Mouse (Mus musculus) spleen, postnatal 36 days (tissue): ENCODE measurements around the gene Plekho2.
A peak's percentile ranks its signal among the peaks of the same experiment; 100 is the strongest.

Experiments used
- DNase-seq, 2 experiments: peaks; one replicate each; pipeline ENCODE4 v3.0.0; 2022; ENCODE audit warnings: low spot score in 2 of 2, mixed read lengths in 1 of 2

The Plekho2 gene

DNA sequence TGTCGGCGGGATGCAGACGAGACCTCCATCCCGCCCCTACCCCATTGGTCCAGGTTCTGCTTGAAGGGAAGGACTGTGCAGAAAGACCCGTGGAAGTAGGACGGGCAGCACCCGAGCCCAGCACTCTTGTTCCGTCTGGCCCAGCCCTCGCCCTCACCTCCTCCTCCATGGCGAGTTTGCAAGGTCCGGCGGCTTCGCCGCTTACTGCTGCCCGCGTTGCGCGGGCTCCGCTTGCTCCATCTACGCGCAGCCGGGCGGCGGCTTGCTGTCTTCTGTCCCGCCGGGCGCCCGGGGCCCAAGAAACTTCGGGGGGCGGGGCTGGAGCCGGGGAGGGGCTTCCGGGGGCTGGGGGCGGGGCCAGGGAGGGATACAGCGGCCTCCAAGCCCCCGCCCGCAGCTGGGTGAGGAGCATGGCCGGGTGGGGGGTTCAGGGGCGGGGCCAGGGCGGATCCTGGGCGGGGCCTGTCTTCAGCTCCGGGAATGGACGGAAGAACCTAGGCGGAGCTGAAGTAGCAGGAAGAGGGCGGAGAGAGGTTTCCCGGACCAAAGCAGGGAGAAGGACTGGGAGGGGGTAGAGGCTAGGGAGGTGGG is at the start of gene Plekho2:
TSS of gene Plekho2 (minus strand) at position 260 of the 591 bp plus-strand sequence.
- peak; percentile 94 for DNase-seq

DNA sequence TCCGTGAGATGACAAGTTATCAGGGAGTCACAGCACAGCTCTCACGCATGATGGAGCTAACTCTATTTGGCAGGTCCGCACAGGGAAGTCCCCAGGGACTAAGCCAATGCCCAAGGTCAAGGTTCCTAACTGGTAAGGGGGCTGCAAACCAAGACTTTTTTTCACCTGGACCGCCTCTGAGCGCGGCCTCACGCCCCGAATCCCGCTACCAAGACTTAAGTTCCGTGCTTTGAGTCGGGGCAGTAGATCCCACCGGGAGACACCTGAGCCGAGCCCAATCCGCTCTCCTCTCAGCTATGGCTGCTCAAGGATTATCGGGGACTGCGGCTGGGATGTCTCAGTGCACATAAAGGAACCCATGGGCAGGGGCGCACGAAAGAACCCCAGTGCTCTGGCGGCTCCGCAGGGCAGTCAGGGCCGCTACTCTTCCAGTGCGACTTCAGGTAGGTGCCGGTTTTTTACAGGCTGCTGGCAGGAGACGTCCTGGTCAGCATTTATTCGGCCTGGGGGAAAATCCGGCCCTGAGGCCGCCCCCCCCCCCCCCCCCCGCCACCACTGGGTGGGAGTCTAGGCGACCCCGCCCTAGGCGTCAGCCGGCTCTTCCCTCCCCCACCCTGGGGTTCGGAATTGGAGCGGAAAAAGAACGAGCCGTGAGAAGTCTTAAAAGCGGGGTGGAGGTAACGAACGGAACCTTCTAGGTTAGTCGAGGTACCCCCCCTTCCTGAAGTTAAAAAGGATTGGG is 49.4 kb upstream of the Plekho2 start, which contains the start of gene Rbpms2:
TSS of gene Rbpms2 (plus strand) at position 624 of the 742 bp plus-strand sequence.
- peak in 1 of 2 experiments; percentile 11 for DNase-seq

DNA sequence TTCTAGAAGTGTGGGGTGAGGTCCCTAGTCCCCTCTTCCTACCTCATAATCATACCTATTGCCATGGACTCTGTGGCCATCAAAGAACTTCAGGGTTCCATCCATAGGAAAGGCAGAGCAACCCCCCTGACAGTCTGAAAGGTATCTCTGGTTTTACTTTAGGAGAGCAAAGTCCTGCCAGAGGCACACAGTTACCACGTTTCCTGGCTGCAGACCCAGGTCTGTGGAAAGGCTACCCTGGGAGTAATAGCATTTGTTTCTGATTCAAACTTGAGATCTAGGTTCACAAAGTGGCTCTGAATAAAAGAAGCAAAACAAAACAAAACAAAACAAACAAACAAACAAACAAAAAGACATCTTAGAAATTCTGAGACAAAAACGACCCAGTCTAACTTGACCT is 44.4 kb upstream of the Plekho2 start:
- no peak for DNase-seq

DNA sequence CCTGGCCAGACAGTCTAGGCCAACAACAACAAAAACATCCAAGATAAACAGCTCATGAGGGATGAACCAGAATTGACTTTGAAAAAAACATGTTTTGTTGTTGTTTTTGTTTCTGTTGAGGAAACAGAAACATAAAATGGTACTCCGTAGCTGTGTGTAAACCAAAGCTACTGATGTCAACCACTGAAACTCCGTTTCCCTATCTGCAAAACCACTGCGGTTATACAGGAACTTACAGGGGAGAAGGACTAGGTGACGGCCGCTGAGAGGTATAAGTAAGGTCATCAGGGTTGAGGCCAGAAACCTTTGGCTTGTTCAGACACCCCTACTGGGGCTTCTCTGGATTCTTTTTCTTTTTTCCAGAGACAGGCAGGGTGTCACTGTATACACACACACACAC is 43.0 kb upstream of the Plekho2 start:
- DNase-seq = no peak

DNA sequence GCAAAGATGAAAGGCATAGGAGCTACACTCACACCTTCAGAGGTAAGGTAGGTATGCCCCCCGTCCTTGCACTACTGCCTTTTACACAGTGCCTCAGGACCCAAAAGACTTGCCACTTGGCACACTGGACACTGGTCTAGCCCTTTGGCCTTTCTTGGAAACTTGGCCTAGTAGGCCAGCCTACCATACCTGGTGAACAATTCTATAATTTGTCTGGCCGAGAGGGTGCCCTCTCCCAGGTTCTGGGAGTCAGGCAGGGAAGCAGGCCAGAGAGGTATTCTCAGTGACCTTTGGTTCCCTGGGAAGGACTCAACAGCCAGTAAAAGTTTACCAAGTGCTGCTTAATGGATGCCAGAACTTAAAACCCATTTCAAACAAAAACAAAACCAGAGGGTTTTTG is 41.8 kb upstream of the Plekho2 start:
- no peak for DNase-seq

DNA sequence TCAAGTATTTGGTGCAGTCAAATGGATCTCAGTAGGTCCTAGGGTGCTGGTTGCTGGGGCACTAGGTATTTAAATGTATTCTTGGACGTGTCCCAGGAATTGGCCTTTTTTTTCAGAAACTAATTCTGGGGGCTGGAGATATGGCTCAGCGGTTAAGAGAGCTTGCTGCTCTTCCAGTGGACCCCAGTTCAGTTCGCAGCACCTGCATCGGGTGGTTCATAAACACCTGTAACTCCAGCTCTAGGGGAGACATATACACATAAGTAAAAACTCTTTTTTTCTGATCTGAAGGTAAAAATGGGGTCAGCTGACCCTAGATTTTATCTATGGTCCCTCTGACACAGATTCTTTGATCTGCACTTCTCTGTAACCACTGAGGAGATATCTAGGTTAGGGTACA is 41.4 kb upstream of the Plekho2 start:
- DNase-seq = no peak

DNA sequence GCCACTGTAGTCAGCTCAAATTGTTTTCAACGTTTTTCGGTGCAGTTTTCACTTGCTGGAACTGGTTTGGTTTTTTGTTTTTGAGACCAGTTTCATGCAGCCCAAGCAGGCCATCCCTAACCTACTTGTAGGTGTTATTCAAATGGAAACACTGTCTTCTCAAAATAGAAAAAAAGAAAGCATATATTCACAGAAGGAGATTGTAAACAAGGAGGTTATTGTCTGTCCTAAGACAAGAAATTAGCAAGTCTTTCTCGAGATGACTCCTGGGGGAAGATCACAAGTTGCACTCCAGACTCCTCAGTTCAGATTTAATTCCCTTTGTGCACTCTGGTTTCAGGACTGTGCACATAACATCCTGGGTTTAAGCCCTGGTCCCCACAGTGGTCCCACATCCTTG is 39.5 kb upstream of the Plekho2 start:
- no peak for DNase-seq

DNA sequence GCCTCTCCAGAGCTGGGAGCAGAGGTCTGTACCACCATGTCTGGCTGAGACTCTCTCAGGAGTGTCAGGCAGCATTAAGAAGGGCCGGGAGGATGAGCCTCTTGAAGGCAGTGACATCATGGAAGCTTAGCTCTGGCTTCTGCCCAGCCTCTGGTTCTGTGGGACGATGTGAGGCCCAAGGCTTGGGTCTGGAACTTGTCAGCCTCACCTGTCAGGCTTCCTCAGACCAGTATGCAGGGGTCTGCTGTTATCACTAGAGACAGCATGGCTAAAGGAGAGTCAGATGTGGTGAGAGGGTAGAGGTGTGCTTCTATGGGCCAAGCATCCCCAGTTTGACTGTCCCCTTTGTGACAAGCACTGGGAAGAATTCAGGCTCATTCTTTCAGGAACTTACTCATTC is 33.3 kb upstream of the Plekho2 start:
- no peak for DNase-seq

DNA sequence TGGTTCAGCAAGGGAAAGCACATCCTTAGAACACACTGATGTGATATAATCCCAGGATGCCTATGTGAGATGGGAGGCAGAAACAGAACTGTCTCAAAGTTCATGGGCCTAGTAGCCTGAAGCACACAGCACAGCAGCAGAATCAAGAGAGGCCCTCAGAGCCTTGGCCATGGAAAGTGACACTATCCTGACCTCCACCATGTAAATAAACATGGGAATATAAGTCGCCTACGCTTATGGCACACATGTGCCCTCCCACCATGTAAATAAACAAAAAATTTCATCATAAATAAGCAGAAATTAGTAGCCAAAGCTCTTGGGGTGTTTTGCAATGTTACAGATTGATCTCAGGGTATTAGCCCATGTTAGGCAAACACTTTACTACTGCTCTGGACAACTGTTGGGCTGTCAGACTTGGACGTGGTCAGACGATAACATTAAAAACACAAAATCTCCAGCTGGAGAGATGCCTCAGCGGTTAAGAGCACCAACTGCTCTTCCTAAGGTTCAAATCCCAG is 32.2 kb upstream of the Plekho2 start:
- DNase-seq = no peak

DNA sequence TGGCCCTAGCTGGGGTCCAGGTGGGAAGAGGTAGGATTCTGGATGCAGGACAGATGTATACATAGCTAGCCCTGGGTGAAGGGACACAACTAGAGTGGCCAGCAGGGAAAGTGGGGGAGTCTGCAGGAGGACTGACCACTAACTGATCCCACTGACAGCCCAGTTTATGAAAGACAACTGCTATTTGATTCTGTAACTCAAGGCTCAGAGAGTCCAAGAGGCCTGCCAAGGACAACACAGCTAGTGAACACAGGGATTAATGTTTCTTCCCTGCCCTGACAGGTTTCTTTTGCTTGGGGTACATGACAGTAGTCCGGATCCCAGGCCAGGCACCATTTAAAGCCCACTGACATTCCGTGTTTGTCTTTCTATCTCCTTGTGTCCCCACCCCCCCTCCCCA is 27.3 kb upstream of the Plekho2 start:
- DNase-seq = no peak

DNA sequence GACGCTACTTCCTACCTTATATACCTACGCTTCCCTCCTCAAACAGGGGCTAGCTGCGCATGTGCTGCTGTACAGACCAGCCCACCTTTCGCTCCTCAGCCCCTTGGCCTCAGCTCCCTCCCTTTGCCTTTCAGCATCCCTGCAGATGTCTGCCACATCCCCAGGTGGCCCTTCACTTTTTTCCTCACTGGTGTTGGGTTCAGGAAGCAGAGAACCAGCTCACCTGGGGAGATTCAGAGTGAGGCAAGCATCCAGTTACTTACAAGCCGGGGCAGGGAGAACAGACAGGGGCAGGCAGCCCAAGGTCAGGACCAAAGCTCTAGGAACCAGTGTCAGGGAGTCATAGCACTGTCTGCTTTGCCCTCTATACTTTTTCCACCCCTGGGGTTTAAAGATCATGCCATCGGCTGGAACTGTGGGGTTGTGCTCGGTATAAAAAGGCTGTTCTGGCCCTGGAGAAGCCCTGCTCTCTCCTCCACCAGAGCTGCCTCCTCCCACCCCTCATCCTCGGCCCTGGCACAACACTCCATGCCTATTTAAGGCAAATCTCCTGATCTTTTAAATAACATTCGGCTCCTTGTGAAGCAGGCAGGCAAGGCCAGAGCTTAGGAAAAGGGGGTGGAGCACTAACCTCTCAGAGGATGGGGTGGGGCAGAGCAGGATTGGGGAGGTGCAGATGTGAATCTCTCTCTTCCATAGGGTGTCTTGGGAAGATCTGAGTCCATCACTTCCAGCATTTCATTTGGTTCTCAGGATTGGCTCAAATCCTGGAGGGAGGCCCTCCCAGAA is 26.7 kb upstream of the Plekho2 start:
- DNase-seq = no peak

DNA sequence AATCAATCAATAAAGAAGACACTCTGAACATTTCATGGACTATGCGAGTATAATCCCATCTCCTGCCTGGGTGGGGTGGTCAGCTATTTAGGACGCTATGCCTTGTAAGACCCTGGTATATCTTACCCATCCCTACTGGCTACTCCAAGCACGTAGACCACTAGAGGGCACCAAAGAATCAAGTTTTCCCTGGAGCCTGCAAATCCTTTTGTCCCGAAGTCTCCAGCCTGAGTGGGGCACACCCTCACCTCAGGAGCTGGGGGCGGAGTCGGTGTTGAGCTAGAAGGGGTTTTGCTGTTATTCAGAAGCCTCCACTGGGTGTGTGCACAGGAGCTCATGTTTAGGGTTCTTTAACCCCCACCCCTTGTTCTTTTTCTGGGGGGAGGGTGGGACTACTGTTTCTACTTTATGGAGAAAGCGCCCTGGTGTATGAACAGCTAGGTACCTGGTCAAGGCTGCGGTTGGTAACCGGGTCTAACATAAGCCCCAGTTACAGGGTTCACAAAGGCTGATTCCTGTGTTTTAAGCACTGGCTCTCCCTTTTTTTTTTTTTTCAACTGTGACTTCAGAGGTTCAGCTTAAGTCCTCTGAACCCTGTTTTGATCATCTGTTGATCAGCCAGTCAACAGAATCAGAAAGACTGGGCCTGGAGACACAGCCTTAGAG is 25.8 kb upstream of the Plekho2 start:
- DNase-seq = peak in 1 of 2 experiments; percentile 15

DNA sequence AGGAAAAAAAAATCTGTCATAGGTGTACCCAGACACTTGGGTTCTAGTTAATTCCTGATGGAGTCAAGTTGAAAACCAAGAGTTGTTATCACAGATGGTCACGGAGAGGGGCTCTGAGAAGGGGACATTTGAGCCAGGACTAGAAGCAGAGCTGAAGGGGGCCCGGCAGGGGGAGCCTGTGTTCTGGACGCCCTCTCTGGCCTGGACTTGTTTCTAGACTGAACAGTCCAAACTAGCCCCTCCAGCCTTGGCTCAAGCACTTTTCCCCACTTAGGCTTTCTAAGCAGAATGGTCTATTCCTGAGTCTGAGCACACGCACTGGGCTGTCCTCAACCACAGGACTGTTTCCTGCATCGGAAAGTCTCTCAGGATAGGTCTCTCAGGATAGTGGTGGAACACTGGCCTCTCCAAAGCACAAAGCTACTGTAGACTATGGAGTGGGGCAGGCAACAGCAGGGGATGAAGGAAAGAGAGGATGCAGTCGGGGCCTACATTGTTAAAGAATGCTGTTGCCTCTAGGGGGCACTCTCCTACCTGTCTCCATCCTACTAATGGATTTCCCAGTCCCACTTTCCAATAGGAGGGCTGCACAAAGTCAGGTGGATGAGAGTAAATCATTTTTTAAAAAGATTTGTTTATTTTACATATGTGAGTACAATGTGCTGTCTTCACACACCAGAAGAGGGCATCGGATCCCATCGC is 23.7 kb upstream of the Plekho2 start:
- DNase-seq = no peak

DNA sequence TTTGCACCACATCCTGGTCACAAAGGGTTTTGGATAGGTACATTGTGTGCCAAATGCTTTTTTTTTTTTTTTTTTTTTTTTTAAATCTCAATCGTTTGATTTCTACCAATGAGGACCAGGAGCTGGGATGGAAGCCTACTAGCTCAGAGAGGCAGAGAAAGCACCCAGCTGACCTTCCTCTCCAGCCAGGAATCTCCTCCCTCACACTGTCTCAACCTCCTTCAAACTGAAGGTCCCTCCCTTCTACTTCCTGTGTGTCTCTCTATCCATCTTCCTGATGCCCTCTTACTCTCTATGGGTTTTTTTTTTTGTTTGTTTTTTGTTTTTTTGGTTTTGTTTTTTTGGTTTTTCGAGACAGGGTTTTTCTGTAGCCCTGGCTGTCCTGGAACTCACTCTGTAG is 21.1 kb upstream of the Plekho2 start:
- DNase-seq = no peak

DNA sequence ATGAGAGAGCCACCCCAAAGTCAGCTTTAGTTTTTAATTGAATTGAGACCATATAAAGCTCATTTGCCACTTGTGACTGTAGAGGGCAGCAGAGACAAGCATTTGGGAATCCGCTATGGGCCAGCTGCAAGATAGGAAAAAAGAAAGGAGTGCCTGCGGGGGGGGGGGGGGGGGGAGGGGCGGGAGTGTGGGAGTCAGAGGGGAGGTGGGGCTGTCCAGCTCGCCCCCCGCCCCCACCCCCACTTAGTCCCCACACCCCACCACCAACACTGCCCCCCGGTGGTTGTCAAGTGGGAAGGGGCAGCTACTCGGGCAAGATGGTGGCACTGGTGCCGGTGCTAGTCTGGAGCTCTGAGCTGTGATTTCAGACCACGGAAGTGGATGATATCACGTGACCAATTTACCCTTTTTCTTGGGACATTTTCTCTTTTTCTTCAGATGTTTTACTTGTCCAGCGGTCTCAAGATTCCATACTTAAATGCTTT is 19.0 kb upstream of the Plekho2 start:
- peak; percentile 30 to 39 for DNase-seq

DNA sequence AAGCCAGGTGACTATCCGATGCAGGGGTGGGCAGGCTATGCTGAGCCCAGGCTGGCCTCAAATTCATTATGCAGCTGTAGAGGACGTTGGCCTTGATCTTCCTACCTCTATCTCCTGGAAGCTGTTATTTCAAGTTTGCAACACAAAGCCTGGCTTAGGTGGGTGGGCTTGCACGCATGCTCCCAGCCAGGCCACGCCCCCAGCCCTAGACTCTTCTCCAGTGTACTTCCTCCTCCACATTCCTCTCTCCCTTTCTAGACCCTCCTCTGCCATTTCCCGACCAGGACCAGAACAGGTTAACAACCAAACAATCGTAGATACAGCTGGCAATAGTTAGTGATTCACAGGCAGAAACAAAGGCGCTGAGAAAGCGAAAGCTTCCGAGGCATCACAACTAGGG is 13.8 kb upstream of the Plekho2 start:
- DNase-seq = no peak

DNA sequence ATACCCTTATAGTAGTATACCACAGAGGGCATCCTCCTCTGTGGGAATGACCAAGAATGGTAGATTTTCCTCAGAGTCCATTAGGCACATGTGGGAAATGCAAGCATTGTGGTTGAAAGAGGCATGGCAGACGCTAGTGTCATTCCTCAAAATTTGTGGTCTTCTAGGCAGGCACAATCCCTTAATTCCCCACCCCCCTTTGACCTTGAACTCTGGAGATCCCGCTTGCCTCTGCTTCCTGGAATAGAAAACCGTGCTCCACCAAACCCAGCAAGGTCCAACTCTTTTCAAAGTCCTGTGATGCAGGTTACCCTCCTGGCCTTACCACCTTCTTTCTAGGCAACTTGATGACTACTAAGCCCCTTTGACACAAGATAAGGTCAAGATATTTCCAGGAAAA is 12.9 kb upstream of the Plekho2 start:
- no peak for DNase-seq

DNA sequence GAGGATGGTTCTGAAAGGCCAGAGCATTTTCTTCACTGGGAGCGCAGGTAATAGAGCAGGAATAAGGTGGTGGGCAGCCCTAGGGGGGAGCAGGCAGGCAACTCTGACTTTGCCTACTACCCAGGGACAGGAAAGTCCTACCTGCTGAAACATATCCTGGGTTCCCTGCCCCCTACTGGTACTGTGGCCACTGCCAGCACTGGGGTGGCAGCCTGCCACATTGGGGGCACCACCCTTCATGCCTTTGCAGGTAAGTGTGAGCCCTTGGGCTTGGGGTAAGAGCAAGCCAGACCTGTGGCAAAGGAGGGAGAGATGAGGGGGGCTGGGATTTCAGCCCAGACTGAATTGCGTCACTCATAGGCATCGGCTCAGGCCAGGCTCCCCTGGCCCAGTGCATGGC is 9.3 kb upstream of the Plekho2 start:
- DNase-seq = no peak

DNA sequence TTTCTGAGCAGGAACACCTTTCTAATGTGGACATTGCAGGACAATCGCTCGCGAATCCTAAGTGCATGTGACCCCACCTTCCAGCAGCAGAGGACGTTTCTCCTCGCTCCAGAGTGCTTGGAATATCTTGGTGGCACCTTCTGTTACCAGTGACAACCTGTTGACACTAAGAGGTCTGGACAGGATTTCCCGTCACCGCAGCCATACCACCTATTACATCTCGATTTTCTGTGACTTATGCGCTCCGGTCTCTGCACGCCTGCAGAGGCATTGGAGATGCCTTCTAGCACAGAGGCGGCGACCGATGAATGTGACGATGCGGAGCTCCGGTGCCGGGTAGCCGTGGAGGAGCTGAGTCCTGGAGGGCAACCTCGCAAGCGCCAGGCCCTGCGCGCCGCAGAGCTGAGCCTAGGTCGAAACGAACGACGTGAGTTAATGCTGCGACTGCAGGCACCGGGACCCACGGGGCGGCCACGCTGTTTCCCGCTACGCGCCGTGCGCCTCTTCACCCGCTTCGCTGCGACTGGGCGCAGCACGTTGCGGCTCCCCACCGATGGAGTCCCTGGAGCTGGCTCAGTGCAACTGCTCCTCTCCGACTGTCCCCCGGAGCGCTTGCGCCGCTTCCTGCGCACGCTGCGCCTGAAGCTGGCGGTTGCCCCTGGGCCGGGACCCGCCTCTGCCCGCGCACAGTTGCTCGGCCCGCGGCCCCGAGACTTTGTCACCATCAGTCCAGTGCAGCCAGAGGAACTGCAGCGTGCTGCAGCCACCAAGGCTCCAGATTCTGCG is 7.9 kb upstream of the Plekho2 start:
- no peak for DNase-seq

DNA sequence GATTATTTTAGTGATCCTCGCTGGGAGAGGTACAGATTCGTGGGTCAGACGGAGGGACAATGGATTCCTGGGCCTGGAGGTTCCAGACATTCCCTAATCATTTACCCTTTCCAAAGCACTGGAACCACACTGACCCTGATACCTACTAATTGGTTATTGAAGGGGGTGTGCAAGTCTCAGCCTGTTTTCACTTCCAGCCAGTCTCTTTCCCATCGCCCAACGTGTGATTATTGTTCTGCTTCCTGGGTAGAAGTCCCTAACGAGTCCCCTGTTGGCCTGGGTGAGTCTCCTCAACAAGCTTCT is 7.4 kb upstream of the Plekho2 start:
- DNase-seq = no peak
